Mouse (Mus musculus): ENCODE data around the gene Mylk.
"Not testable (repeated sequence)": the region's sequence is repeated elsewhere in the genome, so short reads cannot be mapped to it uniquely, and the experiment has no call there.

The Mylk gene

GRCm38 (mm10) chr16:34768436-34768835 lies 23.4 kb downstream of the Mylk start:
- in situ Hi-C loops (cut with MboI, MseI), result no loop called here

DNA sequence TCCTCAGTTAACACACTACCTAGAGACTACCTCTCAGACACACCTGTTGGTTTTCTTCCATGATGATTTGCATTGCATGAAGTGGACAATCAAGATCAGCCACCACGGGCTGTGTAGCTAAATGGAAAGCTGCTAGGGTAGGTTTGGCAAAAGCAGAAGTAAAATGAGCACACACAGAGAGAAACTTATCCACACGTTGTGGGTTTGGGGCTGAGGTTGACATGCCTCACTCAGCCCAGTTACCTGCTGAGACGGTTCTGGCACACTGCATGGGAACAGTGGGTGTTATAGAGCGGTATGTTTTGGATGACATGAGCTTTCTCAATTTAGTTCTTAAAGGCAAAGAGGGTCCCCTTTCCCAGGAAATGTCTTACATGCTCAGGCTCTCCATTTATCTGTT lies 25.1 kb downstream of the Mylk start:
- in situ Hi-C loops (cut with MboI, MseI), result no loop called here

DNA sequence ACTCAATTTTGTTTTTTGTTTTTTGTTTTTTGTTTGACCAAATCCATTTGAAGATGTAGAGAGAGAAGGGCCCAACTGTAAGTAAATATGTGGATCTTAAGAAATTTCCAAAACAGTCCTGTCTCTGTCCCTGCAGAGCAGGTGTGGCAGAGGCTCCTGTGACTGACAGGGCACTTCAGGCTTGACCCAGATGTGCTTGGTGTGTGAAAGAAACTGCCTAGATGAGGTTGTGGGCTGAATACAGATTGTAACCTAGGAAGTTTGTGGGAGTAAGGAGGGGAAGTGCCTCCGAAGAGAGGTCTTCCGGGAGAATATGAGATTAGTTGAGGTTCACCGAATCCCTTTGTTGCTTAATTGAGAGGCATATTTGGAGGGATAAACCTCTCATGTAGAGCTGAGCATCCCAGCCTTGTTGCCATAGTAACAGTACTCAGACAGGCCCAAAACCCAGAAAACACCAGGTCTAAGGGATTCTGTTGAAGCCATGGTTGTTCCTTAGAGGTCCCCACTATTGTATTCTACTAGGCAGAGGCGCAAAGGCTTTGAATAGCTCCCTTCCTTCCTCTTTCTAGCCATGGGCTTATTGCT lies 27.5 kb downstream of the Mylk start:
- in situ Hi-C loops (cut with MboI, MseI), result no loop called here

DNA sequence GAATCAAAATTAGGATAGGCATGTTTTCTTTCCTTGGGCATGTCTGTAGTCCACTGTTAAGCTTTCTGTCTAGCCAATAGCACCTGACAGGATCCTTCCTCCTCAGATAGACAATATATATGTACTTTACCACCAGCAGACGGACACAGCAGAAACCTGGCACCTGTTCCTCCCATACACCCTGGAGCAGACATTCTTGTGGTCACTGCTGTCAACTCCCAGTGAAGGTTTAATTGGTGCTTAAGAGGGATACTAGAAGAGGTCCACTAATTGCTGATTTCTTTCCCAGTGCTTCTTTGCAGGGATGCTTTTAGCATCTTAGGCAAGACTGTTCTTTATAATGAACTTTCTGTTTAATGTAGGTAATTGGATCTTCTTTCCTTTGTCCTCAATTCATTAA lies 37.4 kb downstream of the Mylk start:
- in situ Hi-C loops (cut with MboI, MseI), result no loop called here

DNA sequence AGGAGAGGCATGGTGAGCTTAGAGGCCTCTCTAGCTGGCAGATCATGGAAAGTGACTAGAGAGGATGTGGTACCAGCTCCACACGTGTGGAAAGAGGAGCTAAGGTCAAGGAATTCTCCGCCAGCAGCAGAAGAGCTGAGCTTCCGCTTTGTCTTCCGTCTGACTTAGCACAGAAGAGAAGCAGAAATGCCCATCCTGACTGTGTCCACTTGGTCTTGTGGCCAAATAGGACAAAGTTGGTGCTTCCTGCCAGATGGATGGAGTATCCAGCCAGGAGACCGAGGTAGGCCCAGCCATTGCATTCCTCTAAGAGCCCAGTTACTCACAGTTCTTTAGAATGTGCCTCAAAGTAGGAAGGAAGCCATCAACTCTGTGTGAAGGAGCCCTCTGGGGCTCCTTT lies 38.5 kb downstream of the Mylk start:
- in situ Hi-C loops (cut with MboI, MseI), result no loop called here

DNA sequence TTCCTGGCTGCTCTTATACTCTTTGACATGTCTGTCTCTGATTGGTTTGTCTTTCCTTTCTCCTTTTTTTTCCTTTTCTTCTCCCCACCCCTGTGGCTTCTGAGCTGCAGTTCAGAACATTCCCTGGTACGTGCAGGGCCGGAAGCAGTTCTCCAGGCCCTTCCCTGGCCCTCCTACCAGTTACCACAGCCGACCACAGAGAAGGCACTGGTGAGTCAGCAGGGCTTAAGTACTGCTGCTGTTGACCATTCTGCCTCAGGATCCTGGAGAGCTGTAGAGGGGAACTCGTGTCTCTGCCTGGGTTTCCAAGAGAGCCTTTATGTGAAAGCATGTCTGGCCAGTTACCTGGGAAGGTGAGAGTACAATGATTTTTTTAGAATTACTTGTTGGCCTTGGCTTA lies 39.7 kb downstream of the Mylk start:
- in situ Hi-C loops (cut with MboI, MseI), result no loop called here

GRCm38 (mm10) chr16:34792555-34792954 lies 47.5 kb downstream of the Mylk start:
- in situ Hi-C loops (cut with MboI, MseI), result no loop called here

GRCm38 (mm10) chr16:34793000-34793399 lies 48.0 kb downstream of the Mylk start:
- in situ Hi-C loops (cut with MboI, MseI), result no loop called here

DNA sequence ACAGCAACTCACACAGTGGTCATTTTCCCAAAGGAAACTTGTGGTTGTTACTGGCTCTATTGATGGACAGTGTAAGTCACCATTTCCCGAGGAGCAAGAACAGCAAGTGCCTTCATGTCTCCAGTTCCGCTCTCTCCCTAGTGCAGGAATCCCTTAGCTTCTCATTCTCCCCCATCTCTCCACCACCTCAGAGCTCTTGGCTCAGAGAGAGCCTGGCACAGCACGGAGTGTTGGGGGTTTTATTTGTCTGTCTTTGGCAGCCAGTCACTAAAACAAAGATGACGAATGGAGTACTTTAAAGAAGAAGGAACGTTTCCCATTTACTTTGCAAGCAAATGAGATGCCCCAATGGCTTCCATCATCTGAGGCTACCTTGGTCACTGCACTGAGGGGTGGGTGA lies 56.2 kb downstream of the Mylk start:
- in situ Hi-C loops (cut with MboI, MseI), result no loop called here

DNA sequence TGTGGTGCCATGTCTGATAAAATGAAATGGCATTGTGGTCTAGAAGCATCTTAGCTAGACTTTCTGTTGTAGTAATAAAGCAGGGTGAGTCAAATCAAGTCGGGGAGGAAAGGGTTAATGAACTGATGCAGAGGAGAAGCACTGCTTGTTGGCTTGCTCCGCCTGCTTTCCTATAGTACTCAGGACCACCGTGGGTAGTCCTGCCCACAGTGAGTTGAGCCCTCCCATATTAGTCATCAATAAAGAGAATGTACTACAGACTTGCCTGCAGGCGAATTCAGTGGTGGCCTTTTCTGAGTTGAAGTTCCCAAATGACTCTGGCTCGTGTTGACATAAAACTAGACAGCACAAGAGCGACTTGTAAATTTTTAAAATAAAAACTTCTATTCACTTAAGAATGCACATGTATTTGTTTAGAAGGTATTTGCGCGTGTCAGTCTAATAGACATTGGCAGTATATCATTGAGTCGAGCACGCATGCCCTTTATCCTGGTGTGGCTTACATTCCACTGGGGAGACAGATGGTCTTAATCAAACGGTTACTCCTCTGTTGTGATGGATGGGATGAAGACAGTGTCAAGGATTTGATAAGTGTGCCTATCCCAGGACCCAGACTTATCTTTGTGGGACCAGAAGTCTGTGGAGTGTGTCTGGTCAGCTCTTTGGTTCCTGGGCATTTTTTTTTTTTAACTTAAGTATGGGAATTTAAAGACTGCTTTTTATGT lies 59.4 kb downstream of the Mylk start:
- in situ Hi-C loops (cut with MboI, MseI), result no loop called here

DNA sequence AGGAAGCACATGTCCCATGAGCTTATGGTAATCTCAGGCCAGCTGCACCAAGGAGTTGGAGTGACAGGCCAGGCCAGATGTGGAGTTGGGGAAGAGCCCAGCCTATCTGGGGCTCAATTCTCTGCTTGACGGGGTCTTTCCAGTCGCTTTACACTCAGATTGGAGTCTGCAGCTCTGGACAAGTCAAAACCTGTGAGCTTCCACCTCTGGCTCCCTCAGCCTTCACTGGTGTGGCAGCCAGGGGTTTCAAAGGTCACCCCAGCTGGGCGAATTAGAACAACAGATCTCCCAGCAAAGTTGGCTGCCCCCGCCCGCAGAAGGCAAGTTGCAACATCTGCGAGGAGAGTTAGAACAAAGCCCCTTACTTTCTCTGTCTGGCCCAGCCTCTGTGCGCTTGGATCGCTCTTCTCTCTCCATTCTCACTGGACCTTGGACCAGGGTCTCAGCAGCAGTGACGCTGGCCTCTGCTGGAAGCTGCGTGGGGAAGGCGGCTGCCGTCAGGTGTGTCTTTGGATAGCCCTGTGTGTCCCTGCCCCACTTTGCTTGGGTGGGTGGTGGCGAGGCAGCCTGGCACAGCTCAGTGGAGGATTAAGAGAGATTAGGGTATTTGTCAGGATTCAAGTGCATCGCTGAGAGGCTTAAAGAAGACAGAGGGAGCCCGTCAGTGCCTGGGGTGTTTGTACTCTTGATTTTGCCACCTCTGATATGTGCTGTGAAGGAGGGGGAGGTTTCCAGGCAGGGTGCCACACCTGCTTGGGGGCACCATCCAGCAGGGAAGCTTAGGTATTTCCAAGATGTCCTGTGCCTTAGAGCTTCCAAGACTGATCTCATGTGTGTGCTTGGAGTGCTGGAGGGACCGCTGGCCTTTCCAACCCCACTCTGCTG lies 62.1 kb downstream of the Mylk start:
- in situ Hi-C loops (cut with MboI, MseI), result no loop called here

GRCm38 (mm10) chr16:34807768-34808275 lies 62.8 kb downstream of the Mylk start:
- in situ Hi-C loops (cut with MboI, MseI), result no loop called here

DNA sequence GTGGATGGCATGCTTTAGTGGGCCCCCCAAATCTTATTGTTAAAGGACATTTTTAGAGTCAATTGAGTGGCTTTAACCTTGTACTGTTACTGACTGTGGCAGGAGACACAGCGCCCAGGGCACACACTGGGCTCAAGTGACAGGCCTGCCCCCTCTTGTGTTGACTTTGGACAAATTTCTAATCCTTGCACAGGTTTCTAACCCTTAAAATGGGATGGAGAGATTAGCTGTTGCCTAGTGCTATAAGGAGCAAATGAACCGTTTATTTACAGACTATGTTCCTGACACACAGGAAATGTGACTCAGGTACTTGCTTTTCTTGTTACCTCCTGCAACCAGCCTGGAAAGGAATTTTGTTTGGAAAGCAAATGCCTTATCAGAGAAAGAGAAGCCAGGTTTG lies 67.2 kb downstream of the Mylk start:
- in situ Hi-C loops (cut with MboI, MseI), result no loop called here

DNA sequence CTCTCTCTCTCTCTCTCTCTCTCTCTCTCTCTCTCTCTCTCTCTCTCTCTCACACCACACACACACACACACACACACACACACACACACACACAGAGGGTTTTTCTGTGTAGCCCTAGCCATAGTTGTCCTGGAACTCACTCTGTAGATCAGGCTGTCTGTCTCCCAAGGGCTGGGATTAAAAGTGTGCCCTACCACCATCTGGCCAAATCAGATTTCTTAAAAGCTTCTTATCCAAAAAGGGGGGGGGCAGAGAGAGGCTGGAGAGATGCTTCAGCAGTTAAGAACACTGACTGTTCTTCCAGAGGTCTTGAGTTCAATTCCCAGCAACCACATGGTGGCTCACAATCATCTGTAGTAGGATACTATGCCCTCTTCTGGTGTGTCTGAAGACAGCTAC lies 68.2 kb downstream of the Mylk start:
- in situ Hi-C loops (cut with MboI, MseI), result not testable (repeated sequence)

- in situ Hi-C loops (cut with MboI, MseI), result no loop called here
Measured at GRCm38 (mm10) chr16:34813570-34813969, 68.6 kb downstream of the Mylk start.

- in situ Hi-C loops (cut with MboI, MseI), result no loop called here
Measured at GRCm38 (mm10) chr16:34814612-34815011, 69.6 kb downstream of the Mylk start.

- in situ Hi-C loops (cut with MboI, MseI), result no loop called here
Measured at GRCm38 (mm10) chr16:34816548-34816947, 71.5 kb downstream of the Mylk start.

DNA sequence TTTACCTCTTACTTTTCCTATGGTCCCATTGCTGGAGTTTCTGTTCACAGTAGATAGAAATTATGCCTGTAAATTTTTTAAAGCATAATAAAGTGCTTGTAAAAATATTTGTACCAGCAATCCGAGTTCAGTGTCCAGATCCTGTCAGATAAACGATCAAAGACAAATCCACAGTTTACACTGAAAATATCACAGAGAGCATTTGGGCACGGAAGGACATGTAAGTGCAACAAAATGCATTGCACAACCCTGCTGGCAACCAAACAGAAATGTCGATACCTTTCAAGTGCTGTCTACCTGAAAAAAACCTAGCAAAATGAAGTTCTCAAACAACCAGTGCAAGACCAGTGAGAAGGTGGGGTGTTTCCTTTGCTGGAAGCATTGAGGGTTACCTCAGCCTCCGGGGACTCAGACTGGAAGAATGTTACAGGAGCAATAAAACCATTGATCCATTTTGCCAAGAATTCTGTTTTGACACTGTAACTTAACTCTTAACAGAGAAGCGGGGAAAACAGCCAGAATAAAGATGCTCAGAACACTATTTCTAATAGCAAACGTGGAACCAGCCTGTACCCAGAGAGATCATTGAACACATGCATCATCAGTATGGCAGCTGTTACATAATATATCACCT lies 80.2 kb downstream of the Mylk start:
- in situ Hi-C loops (cut with MboI, MseI), result no loop called here

DNA sequence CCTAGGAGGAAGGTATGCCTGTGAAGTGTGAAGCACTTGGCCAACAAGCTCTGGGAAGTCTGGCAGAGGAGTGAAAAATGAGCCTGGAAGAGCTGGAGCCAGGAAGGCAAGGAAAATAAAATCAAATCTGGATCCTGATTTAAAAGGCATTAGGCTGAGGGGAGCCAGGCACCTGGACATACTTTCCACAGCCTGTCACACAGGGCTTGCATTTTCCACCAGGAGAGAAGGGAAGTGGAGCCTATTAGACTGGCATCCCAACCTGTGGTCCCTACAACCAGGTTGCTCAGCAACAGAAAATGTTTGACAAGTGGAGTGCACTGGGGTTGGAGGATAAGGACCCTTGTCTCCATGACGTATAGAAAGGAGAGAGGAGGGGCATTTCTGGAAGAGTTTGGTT lies 89.5 kb downstream of the Mylk start:
- in situ Hi-C loops (cut with MboI, MseI), result no loop called here

DNA sequence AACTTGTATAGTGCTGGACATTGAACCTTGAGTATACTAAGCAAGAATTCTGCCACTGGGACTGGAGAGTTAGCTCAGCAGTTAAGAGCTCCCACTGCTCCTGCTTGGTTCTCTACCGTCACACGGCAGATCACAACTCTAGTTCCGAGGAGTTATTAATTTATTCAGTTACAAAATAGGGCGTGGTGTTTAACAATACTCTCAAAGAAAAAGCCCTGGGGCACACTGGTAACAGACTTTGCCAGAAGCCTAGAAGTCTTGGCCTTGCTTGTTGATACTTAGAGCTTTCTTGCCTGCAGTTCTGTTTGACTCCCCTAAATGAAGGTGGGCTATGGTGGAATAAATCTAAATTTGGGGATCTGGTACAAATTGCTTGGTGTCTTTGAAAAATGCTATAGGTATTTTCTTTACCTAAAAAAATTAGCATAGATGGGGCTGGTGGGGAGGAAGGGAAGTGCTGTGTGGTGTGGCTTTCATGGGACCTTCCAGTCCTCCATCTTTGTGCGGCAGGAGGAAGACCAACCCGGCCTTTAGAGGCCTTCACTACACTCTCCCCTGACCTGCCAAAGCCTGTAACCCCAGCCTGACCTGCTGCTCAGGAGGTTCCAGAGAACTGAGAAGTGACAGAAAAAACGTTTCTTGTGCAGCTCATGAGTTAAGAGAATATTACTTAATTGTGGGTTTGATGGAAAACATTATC lies 94.1 kb downstream of the Mylk start:
- in situ Hi-C loops (cut with MboI, MseI), result no loop called here

DNA sequence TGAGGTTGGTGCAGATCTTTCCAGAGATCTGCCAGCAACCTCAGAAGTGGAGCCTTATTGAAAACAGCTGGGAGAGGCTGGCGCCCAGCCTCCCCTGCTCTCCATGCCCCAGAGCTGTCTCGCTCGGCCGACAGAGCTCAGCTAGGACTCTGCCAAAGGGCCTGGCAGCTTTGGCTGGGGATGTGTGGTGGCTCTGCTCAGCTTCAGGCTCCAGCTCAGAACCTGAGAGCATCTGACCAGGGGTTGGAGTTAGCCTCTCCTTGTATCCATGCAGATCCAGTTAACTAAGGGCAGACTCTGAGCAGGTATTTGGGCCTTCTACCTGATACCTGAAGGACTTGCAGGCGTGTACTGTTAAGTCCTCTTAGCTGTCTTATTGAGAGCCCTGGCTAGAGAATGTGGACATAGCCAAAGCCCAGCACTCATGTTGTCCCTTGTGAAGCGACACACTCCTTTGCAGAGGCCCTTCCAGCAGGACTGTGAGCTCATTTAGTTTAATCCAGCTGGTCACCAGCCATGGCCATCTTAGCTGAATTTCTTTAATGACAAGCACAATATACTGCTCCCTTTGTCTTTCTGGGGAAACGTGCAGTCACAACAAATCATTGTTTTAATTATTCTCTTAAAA lies 94.8 kb downstream of the Mylk start:
- in situ Hi-C loops (cut with MboI, MseI), result no loop called here
